Mouse (Mus musculus) hindbrain, embryonic 12.5 days (tissue): ENCODE results near the gene Gm4969. TPM values are rescaled to one million over a fixed set of nuclear protein-coding genes. Genes with fewer than 3 reads are reported as not detected.

Source experiments
- ATAC-seq: fragments of 200-750 bp; cut with Nextera tagmentation; 2 replicates; pipeline ENCODE4 v1.8.0; 2017; ENCODE audit warnings: moderate TSS enrichment; ENCODE audit not compliant: low FRiP score
- H3K27ac ChIP-seq: fragments of 300-500 bp; sonication (generic); 2 replicates; pipeline ENCODE4 v1.5.1; 2016; ENCODE audit warnings: mild to moderate bottlenecking
- H3K27me3 ChIP-seq: fragments of 300-500 bp; sonication (generic); 2 replicates; pipeline ENCODE4 v1.6.1; 2016; ENCODE audit warnings: mild to moderate bottlenecking
- H3K36me3 ChIP-seq: fragments of 300-500 bp; sonication (generic); 2 replicates; pipeline ENCODE4 v1.6.1; 2016; ENCODE audit warnings: mild to moderate bottlenecking
- H3K4me1 ChIP-seq: fragments of 300-500 bp; sonication (generic); 2 replicates; pipeline ENCODE4 v1.6.1; 2016
- H3K4me2 ChIP-seq: fragments of 300-500 bp; sonication (generic); replicated peaks from 2 replicates; pipeline ENCODE4 v1.6.1; 2016; ENCODE audit warnings: mild to moderate bottlenecking
- H3K4me3 ChIP-seq: fragments of 300-500 bp; sonication (generic); 2 replicates; pipeline ENCODE4 v1.5.1; 2016; ENCODE audit warnings: mild to moderate bottlenecking
- H3K9ac ChIP-seq: fragments of 300-500 bp; sonication (generic); 2 replicates; pipeline ENCODE4 v1.6.1; 2016; ENCODE audit warnings: mild to moderate bottlenecking, moderate library complexity
- H3K9me3 ChIP-seq: fragments of 300-500 bp; sonication (generic); replicated peaks from 2 replicates; pipeline ENCODE4 v1.6.1; 2016; ENCODE audit warnings: mild to moderate bottlenecking
- WGBS: fragments of 180-500 bp; shearing (Covaris S2); methylation state at CpG from one replicate; pipeline ENCODE4 v1.1.7; 2016; 5-methylcytosine and 5-hydroxymethylcytosine counted together
- polyA plus RNA-seq: library from polyadenylated mRNA; unstranded; fragments of >200 nt; fragmentation: Nextera tagmentation; extraction: Ambion mirVana; gene quantifications from 2 replicates; pipeline ENCODE4 v1.2.1, GENCODE M21; 2016

The Gm4969 gene
- polyA plus RNA-seq, 1 experiment from 2014 or later = 1.8 TPM

- H3K36me3 ChIP-seq = peaks cover 30% of the 10 kb centered on the region
- WGBS = 31% methylated on average over 17 of the region's 17 CpGs
- H3K4me2 ChIP-seq = peak overlapping the region; percentile 89
- H3K9me3 ChIP-seq = no peaks in the 10 kb centered on the region
- H3K27me3 ChIP-seq = peaks cover 33% of the 10 kb centered on the region
- ATAC-seq = no peak
- 0 out of 2 replicates have a peak overlapping the region, but pooled peaks have one; percentile 18 for H3K9ac ChIP-seq
- H3K4me1 ChIP-seq = peaks cover 47% of the 10 kb centered on the region
- H3K27ac ChIP-seq = no peak overlapping the region
- H3K4me3 ChIP-seq = no peak overlapping the region; the same call in 1 of the 2 replicates
These were observed 26.3 kb downstream of the Gm4969 start for GRCm38 (mm10) chr7:19091913-19092312.

- ATAC-seq = no peak
- Histone ChIP-seq H3K36me3 (peaks cover 36% of the 10 kb centered on the region), H3K4me1 (peaks cover 42% of the 10 kb centered on the region), H3K9ac (no peak overlapping the region), H3K4me3 (no peak overlapping the region), H3K4me2 (no peak overlapping the region), H3K9me3 (no peaks in the 10 kb centered on the region), H3K27ac (no peak overlapping the region), H3K27me3 (peaks cover 29% of the 10 kb centered on the region)
- 43% methylated on average over 10 of the region's 10 CpGs for WGBS
These were observed 29.4 kb downstream of the Gm4969 start for GRCm38 (mm10) chr7:19088813-19089212.

GRCm38 (mm10) chr7:19086760-19087159, 31.4 kb downstream of the Gm4969 start:
- 58% methylated on average over 18 of the region's 18 CpGs for WGBS
- peaks cover 41% of the 10 kb centered on the region for H3K4me1 ChIP-seq
- no peak overlapping the region for H3K4me3 ChIP-seq
- no peak overlapping the region for H3K9ac ChIP-seq
- H3K27me3 ChIP-seq = peaks cover 22% of the 10 kb centered on the region
- no peak overlapping the region for H3K4me2 ChIP-seq
- no peaks in the 10 kb centered on the region for H3K9me3 ChIP-seq
- no peak for ATAC-seq
- peaks cover 53% of the 10 kb centered on the region for H3K36me3 ChIP-seq
- H3K27ac ChIP-seq = no peak overlapping the region

GRCm38 (mm10) chr7:19086042-19086441, 32.1 kb downstream of the Gm4969 start:
- H3K27ac ChIP-seq = no peak overlapping the region
- no peaks in the 10 kb centered on the region for H3K9me3 ChIP-seq
- no peak for ATAC-seq
- H3K36me3 ChIP-seq = peaks cover 57% of the 10 kb centered on the region
- no peak overlapping the region for H3K4me2 ChIP-seq
- WGBS = 15% methylated on average over 14 of the region's 14 CpGs
- H3K4me3 ChIP-seq = no peak overlapping the region
- peaks cover 42% of the 10 kb centered on the region for H3K4me1 ChIP-seq
- H3K9ac ChIP-seq = no peak overlapping the region
- peaks cover 15% of the 10 kb centered on the region for H3K27me3 ChIP-seq

- Histone ChIP-seq H3K36me3 (peaks cover 58% of the 10 kb centered on the region), H3K9ac (no peak overlapping the region), H3K27ac (no peak overlapping the region), H3K4me3 (no peak overlapping the region), H3K4me2 (no peak overlapping the region), H3K4me1 (peaks cover 42% of the 10 kb centered on the region), H3K27me3 (peaks cover 9% of the 10 kb centered on the region), H3K9me3 (no peaks in the 10 kb centered on the region)
- 12% methylated on average over 6 of the region's 6 CpGs for WGBS
- no peak for ATAC-seq
These were observed 32.7 kb downstream of the Gm4969 start for GRCm38 (mm10) chr7:19085495-19085894.

- H3K27me3 ChIP-seq = peaks cover 5% of the 10 kb centered on the region
- 27% methylated on average over 9 of the region's 9 CpGs for WGBS
- no peak overlapping the region for H3K27ac ChIP-seq
These were observed 33.2 kb downstream of the Gm4969 start for GRCm38 (mm10) chr7:19084921-19085473.

GRCm38 (mm10) chr7:19084277-19084771, 33.8 kb downstream of the Gm4969 start:
- ATAC-seq = no peak
- Histone ChIP-seq H3K9me3 (no peaks in the 10 kb centered on the region), H3K4me1 (peaks cover 42% of the 10 kb centered on the region), H3K9ac (no peak overlapping the region), H3K4me3 (no peak overlapping the region), H3K27ac (no peak overlapping the region), H3K27me3 (peaks cover 5% of the 10 kb centered on the region), H3K4me2 (no peak overlapping the region), H3K36me3 (peaks cover 65% of the 10 kb centered on the region)
- 79% methylated on average over 6 of the region's 6 CpGs for WGBS

More at GRCm38 (mm10) chr7:19084921-19085473, 33.2 kb downstream of the Gm4969 start:
- H3K4me2 ChIP-seq = no peak overlapping the region
- H3K4me1 ChIP-seq = peaks cover 42% of the 10 kb centered on the region
- ATAC-seq = no peak
- no peak overlapping the region for H3K9ac ChIP-seq
- H3K4me3 ChIP-seq = no peak overlapping the region
- H3K9me3 ChIP-seq = no peaks in the 10 kb centered on the region
- H3K36me3 ChIP-seq = peaks cover 62% of the 10 kb centered on the region

GRCm38 (mm10) chr7:19083701-19084100, 34.5 kb downstream of the Gm4969 start, which contains the start of gene Dmpk:
Dmpk (plus strand) TSS chr7:19083849.
- no peak within 1 kb of the TSS for H3K4me2 ChIP-seq
- ATAC-seq = no peak
- H3K4me1 ChIP-seq = peaks cover 42% of the 10 kb centered on the region
- 46% methylated on average over 10 of the region's 10 CpGs for WGBS
- no peaks in the 10 kb centered on the region for H3K9me3 ChIP-seq
- peaks cover 5% of the 10 kb centered on the region for H3K27me3 ChIP-seq
- no peak within 1 kb of the TSS for H3K9ac ChIP-seq
- 0 out of 2 replicates have a peak within 1 kb of the TSS, but pooled peaks have one; percentile 4 for H3K27ac ChIP-seq
- H3K4me3 ChIP-seq = no peak within 1 kb of the TSS
- peaks cover 71% of the 10 kb centered on the region for H3K36me3 ChIP-seq

GRCm38 (mm10) chr7:19083096-19083495, 35.1 kb downstream of the Gm4969 start:
- peaks cover 5% of the 10 kb centered on the region for H3K27me3 ChIP-seq
- H3K36me3 ChIP-seq = peaks cover 71% of the 10 kb centered on the region
- peaks cover 44% of the 10 kb centered on the region for H3K4me1 ChIP-seq
- H3K4me2 ChIP-seq = no peak overlapping the region
- no peak overlapping the region for H3K4me3 ChIP-seq
- 0 out of 2 replicates have a peak overlapping the region, but pooled peaks have one; percentile 4 for H3K27ac ChIP-seq
- ATAC-seq = no peak
- H3K9ac ChIP-seq = no peak overlapping the region
- 65% methylated on average over 6 of the region's 6 CpGs for WGBS
- H3K9me3 ChIP-seq = no peaks in the 10 kb centered on the region

- H3K4me1 ChIP-seq = peaks cover 53% of the 10 kb centered on the region
- no peaks in the 10 kb centered on the region for H3K9me3 ChIP-seq
- WGBS = 80% methylated on average over 4 of the region's 4 CpGs
- no peak overlapping the region for H3K27ac ChIP-seq
- peaks cover 65% of the 10 kb centered on the region for H3K36me3 ChIP-seq
- no peak overlapping the region for H3K4me3 ChIP-seq
- ATAC-seq = no peak
- H3K4me2 ChIP-seq = no peak overlapping the region
- peaks cover 5% of the 10 kb centered on the region for H3K27me3 ChIP-seq
- no peak overlapping the region for H3K9ac ChIP-seq
These were observed 36.0 kb downstream of the Gm4969 start for GRCm38 (mm10) chr7:19082171-19082570.

- peaks cover 63% of the 10 kb centered on the region for H3K36me3 ChIP-seq
- peaks cover 54% of the 10 kb centered on the region for H3K4me1 ChIP-seq
- no peak overlapping the region for H3K4me2 ChIP-seq
- H3K9ac ChIP-seq = no peak overlapping the region
- H3K4me3 ChIP-seq = no peak overlapping the region
- ATAC-seq = no peak
- H3K9me3 ChIP-seq = no peaks in the 10 kb centered on the region
- H3K27me3 ChIP-seq = peaks cover 5% of the 10 kb centered on the region
- H3K27ac ChIP-seq = no peak overlapping the region
- 87% methylated on average over 19 of the region's 19 CpGs for WGBS
These were observed 37.7 kb downstream of the Gm4969 start for GRCm38 (mm10) chr7:19080451-19080950.

- Histone ChIP-seq H3K27me3 (no peaks in the 10 kb centered on the region), H3K27ac (no peak overlapping the region), H3K4me2 (no peak overlapping the region), H3K9ac (no peak overlapping the region), H3K9me3 (no peaks in the 10 kb centered on the region), H3K36me3 (peaks cover 56% of the 10 kb centered on the region), H3K4me1 (peaks cover 40% of the 10 kb centered on the region), H3K4me3 (no peak overlapping the region)
- no peak for ATAC-seq
- 81% methylated on average over 3 of the region's 3 CpGs for WGBS
These were observed 39.4 kb downstream of the Gm4969 start for GRCm38 (mm10) chr7:19078732-19079131.

- WGBS = 78% methylated on average over 14 of the region's 14 CpGs
- no peak for ATAC-seq
- H3K4me3 ChIP-seq = peak overlapping the region; percentile 98
- H3K4me2 ChIP-seq = peak overlapping the region; percentile 96
- H3K4me1 ChIP-seq = peaks cover 31% of the 10 kb centered on the region
- no peaks in the 10 kb centered on the region for H3K27me3 ChIP-seq
- peaks cover 50% of the 10 kb centered on the region for H3K36me3 ChIP-seq
- H3K9ac ChIP-seq = peak overlapping the region; percentile 95
- H3K9me3 ChIP-seq = no peaks in the 10 kb centered on the region
- no peak overlapping the region for H3K27ac ChIP-seq
These were observed 40.4 kb downstream of the Gm4969 start for GRCm38 (mm10) chr7:19077761-19078160.
